7 mouse cellular contexts compared by ENCODE assay signal in genomic region chr4:53011732-53012361, GRCm38 (mm10). TPM values are rescaled to one million over a fixed set of nuclear protein-coding genes. Genes with fewer than 3 reads are reported as not detected.
DNase-seq lines count a peak whose midpoint lies in the region; ATAC-seq lines count a peak whose summit lies in the region.

Gene Nipsnap3b, plus strand, starts transcription at chr4:53011880.

- intact Hi-C loops in left cerebral cortex, postnatal 36 days (cut with DNase I): no loop called here

- H3K4me3 ChIP-seq in intestine, embryonic 16.5 days (ENCODE audit: low read length): peak within 1 kb of the TSS; percentile 79
- H3K4me3 ChIP-seq in midbrain, embryonic 11.5 days (ENCODE audit: low read depth, low read length): peak within 1 kb of the TSS; percentile 76

- peaks cover 15% of the 10 kb centered on the region for H3K36me3 ChIP-seq in intestine, embryonic 16.5 days (ENCODE audit: control insufficient read depth, insufficient read depth, low read length)
- peaks cover 11% of the 10 kb centered on the region for H3K36me3 ChIP-seq in midbrain, embryonic 11.5 days (ENCODE audit: control insufficient read depth, insufficient read depth, low read length)

- peak within 1 kb of the TSS; percentile 85 for H3K9ac ChIP-seq in intestine, embryonic 16.5 days (ENCODE audit: low read depth, low read length)
- H3K9ac ChIP-seq in midbrain, embryonic 11.5 days (ENCODE audit: low read length): peak within 1 kb of the TSS; percentile 76

- H3K9me3 ChIP-seq in intestine, embryonic 16.5 days (ENCODE audit: control insufficient read depth, low read length): peaks cover 3% of the 10 kb centered on the region; the same call in 1 of the 2 replicates
- peaks cover 2% of the 10 kb centered on the region; the same call in 1 of the 2 replicates for H3K9me3 ChIP-seq in midbrain, embryonic 11.5 days (ENCODE audit: control insufficient read depth, low read length)

- WGBS in intestine, embryonic 16.5 days: under 1% methylated on average over 63 of the region's 63 CpGs
- WGBS in midbrain, embryonic 11.5 days: under 1% methylated on average over 63 of the region's 63 CpGs

- no peaks in the 10 kb centered on the region for H3K4me1 ChIP-seq in intestine, embryonic 16.5 days (ENCODE audit: control insufficient read depth, insufficient read depth, low read length)
- peaks cover 3% of the 10 kb centered on the region; the same call in 1 of the 2 replicates for H3K4me1 ChIP-seq in midbrain, embryonic 11.5 days (ENCODE audit: control insufficient read depth, insufficient read depth, low read length)

- DNase-seq in adrenal gland, adult 8-10 months: peak; percentile 94
- DNase-seq in embryo, embryonic 9.5 days (ENCODE audit: extremely low spot score): peak; percentile 98
- peak; percentile 95 to 99 for DNase-seq in gastrocnemius, postnatal 4 days (ENCODE audit: low spot score in 2 of 2)
- peak; percentile 93 to 94 for DNase-seq in left cerebral cortex, postnatal 36 days (ENCODE audit: low spot score in 2 of 2)
- peak; percentile 100 for DNase-seq in midbrain, embryonic 11.5 days (ENCODE audit: low spot score, missing footprints)
- peak; percentile 92 for DNase-seq in skeletal muscle tissue, adult 2 months (ENCODE audit: low read depth, low spot score)

- H3K4me2 ChIP-seq in intestine, embryonic 16.5 days (ENCODE audit: low read depth, low read length): peak within 1 kb of the TSS; percentile 72
- peak within 1 kb of the TSS; percentile 50 for H3K4me2 ChIP-seq in midbrain, embryonic 11.5 days

- no peaks in the 10 kb centered on the region for H3K27me3 ChIP-seq in intestine, embryonic 16.5 days (replicated peaks; ENCODE audit: control insufficient read depth, insufficient read depth, low read length)
- H3K27me3 ChIP-seq in midbrain, embryonic 11.5 days (ENCODE audit: control insufficient read depth, insufficient read depth, low read length): no peaks in the 10 kb centered on the region

- peak; percentile 98 for ATAC-seq in intestine, embryonic 16.5 days
- peak; percentile 96 for ATAC-seq in midbrain, embryonic 11.5 days (ENCODE audit: low FRiP score)

- peak within 1 kb of the TSS; percentile 82 for H3K27ac ChIP-seq in intestine, embryonic 16.5 days (ENCODE audit: low read length)
- H3K27ac ChIP-seq in midbrain, embryonic 11.5 days (ENCODE audit: low read depth, low read length): peak within 1 kb of the TSS; percentile 44; the same call in 1 of the 2 replicates

RNA-seq across cellular contexts. Expression of gene Nipsnap3b, which starts in this region (rescaled TPM):
- total RNA-seq in adrenal gland, adult 8-10 months (2022): 10 to 100 TPM; 28.6 to 54.0 (median 39.0) TPM
- 10 to 100 TPM; 16.0 to 17.0 TPM for total RNA-seq in gastrocnemius, postnatal 4 days (2021)
- polyA plus RNA-seq in intestine, embryonic 16.5 days (2015; fragmentation: Nextera tagmentation; extraction: Ambion mirVana): 146 and 162 TPM in 2 replicates
- 10 to 100 TPM; 12.1 to 14.1 TPM for total RNA-seq in left cerebral cortex, postnatal 36 days (2021)
- 111 and 123 TPM in 2 replicates for polyA plus RNA-seq in midbrain, embryonic 11.5 days (2014; fragmentation: Nextera tagmentation; extraction: Ambion mirVana)

Comparison
In these comparisons a context has a peak if more than half of its experiments do, and no peak if none do; other contexts are left out.
1. Peak in every context shown above with its lines: DNase-seq, ATAC-seq, H3K4me3 ChIP-seq and H3K27ac ChIP-seq.